Mouse (Mus musculus) G1E (cell line): ENCODE measurements around the gene C3.

Experiments used
- CTCF ChIP-seq: IDR thresholded peaks from 2 replicates; pipeline ENCODE4 v1.5.1; 2012; ENCODE audit warnings: low read depth, low read length, inconsistent platforms, mixed read lengths
- POLR2AphosphoS5 ChIP-seq: IDR thresholded peaks from 2 replicates; pipeline ENCODE4 v1.6.1; 2012; ENCODE audit warnings: low read depth, low read length, inconsistent platforms; ENCODE audit not compliant: insufficient replicate concordance

- TF ChIP-seq POLR2AphosphoS5 (no peak), CTCF (no peak)
Observed at GRCm38 (mm10) chr17:57262901-57263550, 35.1 kb upstream of the C3 start.
